Mouse (Mus musculus) liver, embryonic 12.5 days (tissue): ENCODE measurements around the gene Socs3. TPM values are rescaled to one million over a fixed set of nuclear protein-coding genes. Genes with fewer than 3 reads are reported as not detected.

Experiments
- ATAC-seq: fragments of 200-750 bp; cut with Nextera tagmentation; 2 replicates; pipeline ENCODE4 v1.8.0; 2017; ENCODE audit warnings: moderate number of reproducible peaks, mild to moderate bottlenecking, moderate library complexity
- H3K27ac ChIP-seq: fragments of 300-500 bp; sonication (generic); 2 replicates; pipeline ENCODE4 v1.5.1; 2016; ENCODE audit warnings: mild to moderate bottlenecking
- H3K27me3 ChIP-seq: fragments of 300-500 bp; sonication (generic); replicated peaks from 2 replicates; pipeline ENCODE4 v1.6.1; 2016; ENCODE audit warnings: mild to moderate bottlenecking, moderate library complexity
- H3K36me3 ChIP-seq: fragments of 300-500 bp; sonication (generic); 2 replicates; pipeline ENCODE4 v1.6.1; 2016; ENCODE audit warnings: mild to moderate bottlenecking, moderate library complexity
- H3K4me1 ChIP-seq: fragments of 300-500 bp; sonication (generic); 2 replicates; pipeline ENCODE4 v1.6.1; 2016
- H3K4me2 ChIP-seq: fragments of 300-500 bp; sonication (generic); 2 replicates; pipeline ENCODE4 v1.6.1; 2016; ENCODE audit warnings: mild to moderate bottlenecking, moderate library complexity
- H3K4me3 ChIP-seq: fragments of 300-500 bp; sonication (generic); 2 replicates; pipeline ENCODE4 v1.5.1; 2016; ENCODE audit warnings: mild to moderate bottlenecking, moderate library complexity
- H3K9ac ChIP-seq: fragments of 300-500 bp; sonication (generic); 2 replicates; pipeline ENCODE4 v1.6.1; 2016; ENCODE audit warnings: mild to moderate bottlenecking, moderate library complexity
- H3K9me3 ChIP-seq: fragments of 300-500 bp; sonication (generic); replicated peaks from 2 replicates; pipeline ENCODE4 v1.6.1; 2016; ENCODE audit warnings: mild to moderate bottlenecking, moderate library complexity
- WGBS: fragments of 180-500 bp; shearing (Covaris S2); methylation state at CpG from one replicate; pipeline ENCODE4 v1.1.7; 2016; ENCODE audit not compliant: insufficient replicate concordance; 5-methylcytosine and 5-hydroxymethylcytosine counted together
- polyA plus RNA-seq: library from polyadenylated mRNA; unstranded; fragments of >200 nt; fragmentation: Nextera tagmentation; extraction: Ambion mirVana; gene quantifications from 2 replicates; pipeline ENCODE4 v1.2.1, GENCODE M21; 2016

Socs3 gene
- polyA plus RNA-seq, result 8.6 and 9.8 TPM in 2 replicates

DNA sequence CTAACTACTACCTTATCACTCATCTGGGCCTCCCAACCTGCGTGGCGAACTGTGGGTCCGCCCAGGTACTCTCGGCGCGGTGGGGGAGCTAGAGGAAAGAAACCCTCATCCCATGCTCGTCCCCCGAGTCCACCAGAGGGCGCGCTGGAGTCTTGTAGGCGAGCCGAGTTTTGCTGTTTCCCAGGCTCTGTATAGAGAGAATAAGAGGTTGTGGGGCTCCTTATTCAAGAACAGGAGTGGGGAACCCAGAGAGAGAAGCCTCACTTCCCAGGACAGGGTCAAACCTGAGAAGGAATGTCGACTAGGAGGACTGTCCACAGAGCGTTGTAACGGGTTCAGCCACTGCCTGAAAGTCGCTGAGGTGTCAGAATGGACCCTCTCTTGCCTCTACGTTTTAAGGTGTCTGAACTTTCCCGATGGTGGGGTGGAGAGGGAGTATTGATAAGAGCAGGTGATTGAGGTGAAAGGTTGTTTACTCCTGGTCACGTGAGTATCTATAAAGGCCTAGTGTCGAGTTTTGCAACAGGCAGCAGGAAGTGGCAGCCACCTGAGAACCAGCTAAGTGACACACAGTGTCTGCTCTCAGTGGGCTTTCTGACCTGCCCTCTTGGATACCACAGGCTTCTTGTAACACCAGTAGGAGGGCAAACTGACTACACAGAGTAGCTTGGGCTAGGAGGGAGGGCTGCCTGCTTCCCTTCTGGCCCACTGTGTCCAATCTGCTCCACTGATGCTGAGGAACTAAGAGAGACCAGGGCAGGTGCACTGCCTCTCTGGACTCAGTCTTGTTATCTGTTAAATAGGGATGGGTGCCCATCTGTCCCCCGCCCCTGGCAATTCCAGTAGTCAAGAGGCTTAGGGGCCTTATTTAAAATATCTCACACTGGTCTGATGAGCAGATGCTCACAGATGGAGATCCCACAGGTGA, at the start of gene Socs3:
Socs3 (minus strand) TSS at position 103 of the 928 bp plus-strand sequence.
- Histone ChIP-seq H3K27ac (peak within 1 kb of the TSS; percentile 94), H3K4me1 (peaks cover 63% of the 10 kb centered on the region), H3K4me2 (peak within 1 kb of the TSS; percentile 93), H3K9ac (peak within 1 kb of the TSS; percentile 82), H3K27me3 (peaks cover 88% of the 10 kb centered on the region), H3K4me3 (peak within 1 kb of the TSS; percentile 76), H3K36me3 (peaks cover 19% of the 10 kb centered on the region), H3K9me3 (no peaks in the 10 kb centered on the region)
- ATAC-seq, result peak; percentile 44
- WGBS, result 9% methylated on average over 21 of the region's 21 CpGs

DNA sequence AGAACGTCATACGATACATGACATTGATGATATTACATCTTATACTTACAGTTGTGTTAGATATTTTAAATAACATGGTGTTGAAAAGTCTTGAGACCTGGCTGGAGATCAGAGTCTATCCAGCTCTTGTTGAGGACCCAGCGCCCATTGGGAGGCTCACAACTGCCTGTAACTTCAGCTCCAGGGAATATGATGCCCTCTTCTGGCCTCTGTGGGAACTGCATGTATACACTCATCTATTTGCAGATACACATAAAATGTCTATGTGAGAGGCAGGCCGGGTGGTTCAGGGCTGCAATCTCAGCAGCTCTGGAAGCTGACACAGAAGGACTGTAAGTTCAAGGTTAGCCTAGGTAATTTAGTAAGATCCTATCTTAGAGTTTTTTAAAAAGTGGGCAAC, 48.5 kb upstream of the Socs3 start:
- Histone ChIP-seq H3K36me3 (peaks cover 96% of the 10 kb centered on the region), H3K27me3 (no peaks in the 10 kb centered on the region), H3K4me2 (no peak overlapping the region), H3K4me3 (no peak overlapping the region), H3K9me3 (0 out of 2 replicates have a peak, but pooled peaks cover 6% of the 10 kb centered on the region), H3K9ac (no peak overlapping the region), H3K27ac (no peak overlapping the region), H3K4me1 (peaks cover 22% of the 10 kb centered on the region)
- 91% methylated on average over 4 of the region's 4 CpGs for WGBS
- ATAC-seq, result no peak

DNA sequence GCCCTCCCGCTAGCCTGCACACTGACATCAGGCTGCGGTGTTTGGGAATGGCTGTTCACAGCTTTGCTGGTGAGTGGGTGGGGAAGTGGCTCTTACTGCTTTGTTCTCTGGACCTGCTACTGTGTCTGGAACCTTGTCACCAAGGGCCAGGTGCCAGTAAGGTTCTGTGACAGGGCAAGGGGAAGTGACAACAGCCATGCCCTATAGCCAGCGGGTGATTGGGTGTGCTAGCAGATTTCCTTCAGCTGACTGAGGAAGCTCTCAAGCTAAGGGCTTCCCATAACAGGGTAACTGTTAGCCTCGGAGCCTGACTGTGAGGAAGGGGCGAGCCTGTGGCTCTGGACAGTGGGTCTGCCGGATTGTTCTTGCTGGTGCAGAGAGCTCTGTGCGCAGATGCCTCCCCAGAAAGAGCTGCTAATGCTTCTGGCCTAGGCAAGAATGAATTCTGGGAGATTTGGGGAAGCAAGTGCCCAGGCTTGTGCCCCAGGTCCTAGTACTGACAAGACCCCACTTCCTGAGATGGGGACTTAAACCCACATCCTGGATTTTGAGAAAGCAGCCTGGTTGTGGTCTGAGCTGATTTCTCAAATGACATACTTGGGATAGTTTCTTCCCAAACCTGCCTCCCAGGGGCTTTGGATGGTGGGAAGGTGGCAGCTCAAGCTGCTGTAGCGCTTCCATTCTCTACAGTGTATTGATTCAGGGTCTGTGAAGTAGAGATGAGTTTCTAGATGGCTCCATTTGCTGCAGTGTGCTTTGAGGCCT, 45.7 kb upstream of the Socs3 start:
- H3K4me1 ChIP-seq, result peaks cover 49% of the 10 kb centered on the region
- WGBS, result 71% methylated on average over 8 of the region's 8 CpGs
- H3K36me3 ChIP-seq, result peaks cover 99% of the 10 kb centered on the region
- ATAC-seq, result no peak
- H3K27me3 ChIP-seq, result no peaks in the 10 kb centered on the region
- 0 out of 2 replicates have a peak, but pooled peaks cover 6% of the 10 kb centered on the region for H3K9me3 ChIP-seq
- no peak overlapping the region for H3K9ac ChIP-seq
- H3K4me2 ChIP-seq, result no peak overlapping the region
- no peak overlapping the region for H3K4me3 ChIP-seq
- H3K27ac ChIP-seq, result no peak overlapping the region

DNA sequence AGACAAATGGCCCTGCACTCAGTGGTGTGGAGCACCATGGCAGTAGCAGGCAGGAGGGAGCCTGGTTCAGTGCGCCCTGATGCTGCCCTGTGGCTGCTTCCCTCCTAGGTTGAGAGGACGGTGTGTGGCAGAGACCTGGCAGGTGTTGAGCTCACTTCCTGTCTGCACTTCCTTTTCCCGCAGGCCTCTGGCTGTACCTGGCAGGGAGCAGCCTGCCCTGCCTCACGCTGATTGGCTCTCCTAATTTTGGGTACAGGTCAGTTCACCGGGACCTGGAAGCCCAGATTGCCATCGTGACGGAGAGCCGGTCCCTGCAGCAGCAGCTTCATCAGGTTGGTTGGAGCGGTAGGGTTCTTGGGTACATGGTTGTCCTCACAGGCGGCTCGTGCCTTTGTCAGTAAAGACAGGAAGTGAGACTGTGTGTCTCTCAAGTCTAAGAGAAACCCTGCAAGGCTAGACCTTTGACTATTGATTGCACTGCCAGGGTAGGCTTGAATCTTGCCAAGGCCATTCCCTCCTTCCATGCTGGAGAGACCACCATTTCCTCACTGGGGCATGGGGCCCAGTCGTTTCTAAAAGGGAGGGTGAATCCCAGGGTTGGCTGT, 44.6 kb upstream of the Socs3 start:
- Histone ChIP-seq H3K9ac (no peak overlapping the region), H3K27me3 (no peaks in the 10 kb centered on the region), H3K27ac (no peak overlapping the region), H3K9me3 (0 out of 2 replicates have a peak, but pooled peaks cover 6% of the 10 kb centered on the region), H3K36me3 (peaks cover 99% of the 10 kb centered on the region), H3K4me2 (no peak overlapping the region), H3K4me1 (peaks cover 59% of the 10 kb centered on the region), H3K4me3 (no peak overlapping the region)
- ATAC-seq, result no peak
- WGBS, result 64% methylated on average over 12 of the region's 12 CpGs

DNA sequence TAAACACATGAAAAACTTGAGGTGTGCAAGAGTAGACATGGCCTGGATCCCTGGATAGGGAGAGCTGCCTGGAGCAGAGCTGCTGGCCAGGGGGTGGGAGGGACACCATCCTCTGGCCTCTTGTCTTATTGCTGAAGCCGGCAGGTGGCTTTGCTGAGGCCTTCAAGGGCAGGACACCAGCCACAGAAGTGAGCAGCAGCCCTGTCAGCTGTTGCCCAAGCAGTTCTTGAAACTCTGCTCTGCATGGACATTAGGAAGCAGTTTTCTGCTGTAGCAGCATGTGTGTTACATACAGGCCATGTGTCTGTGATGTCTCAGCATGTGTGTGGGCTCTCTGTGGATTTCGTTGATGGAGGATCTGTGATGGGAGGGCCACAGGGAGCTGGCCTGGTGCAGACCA, 43.5 kb upstream of the Socs3 start:
- Histone ChIP-seq H3K4me3 (no peak overlapping the region), H3K27ac (peak overlapping the region; percentile 8; the same call in 1 of the 2 replicates), H3K36me3 (peaks cover 98% of the 10 kb centered on the region), H3K9me3 (0 out of 2 replicates have a peak, but pooled peaks cover 6% of the 10 kb centered on the region), H3K4me2 (no peak overlapping the region), H3K4me1 (peaks cover 70% of the 10 kb centered on the region), H3K9ac (no peak overlapping the region), H3K27me3 (no peaks in the 10 kb centered on the region)
- WGBS, result 69% methylated on average over 2 of the region's 2 CpGs
- ATAC-seq, result no peak

DNA sequence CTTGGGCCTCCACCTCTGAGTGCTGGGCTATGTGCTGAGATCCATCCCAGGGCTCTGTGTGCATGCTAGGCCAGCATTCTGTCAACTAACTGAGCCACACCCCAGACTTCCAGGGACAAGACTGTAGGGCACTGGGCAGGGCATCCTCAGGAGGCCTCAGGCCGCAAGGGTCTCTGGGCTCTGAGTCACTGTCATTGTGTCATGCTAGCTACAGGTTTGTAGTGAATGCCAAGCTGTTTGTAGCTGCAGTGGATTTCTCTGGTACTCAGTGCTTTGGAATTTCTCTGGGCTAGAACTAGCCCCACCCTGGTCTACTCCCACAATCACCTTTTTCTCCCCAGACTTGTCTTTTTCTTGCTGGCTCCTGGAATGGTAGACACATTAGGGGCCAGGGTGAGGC, 42.7 kb upstream of the Socs3 start:
- WGBS, result 76% methylated on average over 1 of the region's 1 CpGs
- H3K36me3 ChIP-seq, result peaks cover 91% of the 10 kb centered on the region
- ATAC-seq, result no peak
- no peak overlapping the region for H3K4me2 ChIP-seq
- H3K4me3 ChIP-seq, result no peak overlapping the region
- H3K4me1 ChIP-seq, result peaks cover 78% of the 10 kb centered on the region
- no peak overlapping the region for H3K27ac ChIP-seq
- no peaks in the 10 kb centered on the region for H3K9me3 ChIP-seq
- H3K27me3 ChIP-seq, result no peaks in the 10 kb centered on the region
- H3K9ac ChIP-seq, result peak overlapping the region; percentile 10; the same call in 1 of the 2 replicates

DNA sequence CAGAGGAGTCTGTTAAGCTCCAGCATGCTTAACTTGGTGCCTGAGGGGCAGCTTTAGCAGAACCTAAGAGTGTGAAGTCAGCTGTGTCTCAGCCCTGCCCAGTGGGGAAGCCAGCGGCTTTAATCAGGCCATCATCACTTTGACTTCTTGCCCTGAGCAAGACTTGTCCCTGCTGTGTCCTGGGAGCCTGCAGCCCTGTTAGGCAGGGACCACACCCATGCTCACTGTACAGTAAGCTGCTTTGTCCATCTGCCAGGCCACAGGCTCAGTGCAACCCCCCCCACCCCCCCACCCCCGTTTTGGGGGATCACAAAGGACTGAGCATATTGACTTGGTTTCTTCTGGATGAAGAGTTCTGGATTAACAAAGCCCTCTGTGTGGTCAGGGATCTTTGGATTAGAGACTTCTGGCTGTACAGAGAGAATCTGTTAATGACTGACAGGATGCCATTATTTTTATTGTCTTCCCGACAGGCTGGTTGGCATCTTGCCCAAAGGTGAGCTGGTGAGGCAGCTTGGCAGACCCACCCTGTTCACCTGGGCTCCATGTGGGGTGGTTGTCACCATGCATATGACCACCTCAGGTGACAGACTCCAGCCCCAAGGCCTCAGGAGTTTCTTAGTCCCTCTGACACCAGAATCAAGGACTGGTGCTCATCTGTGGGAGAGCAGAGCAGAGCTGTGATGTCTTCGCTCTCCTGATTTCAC, 40.2 kb upstream of the Socs3 start:
- no peak overlapping the region for H3K4me3 ChIP-seq
- peaks cover 85% of the 10 kb centered on the region for H3K36me3 ChIP-seq
- H3K9me3 ChIP-seq, result no peaks in the 10 kb centered on the region
- H3K27ac ChIP-seq, result peak overlapping the region; percentile 28; the same call in 1 of the 2 replicates
- no peak overlapping the region for H3K9ac ChIP-seq
- 66% methylated on average over 4 of the region's 4 CpGs for WGBS
- no peak for ATAC-seq
- H3K27me3 ChIP-seq, result no peaks in the 10 kb centered on the region
- peaks cover 79% of the 10 kb centered on the region for H3K4me1 ChIP-seq
- no peak overlapping the region for H3K4me2 ChIP-seq

DNA sequence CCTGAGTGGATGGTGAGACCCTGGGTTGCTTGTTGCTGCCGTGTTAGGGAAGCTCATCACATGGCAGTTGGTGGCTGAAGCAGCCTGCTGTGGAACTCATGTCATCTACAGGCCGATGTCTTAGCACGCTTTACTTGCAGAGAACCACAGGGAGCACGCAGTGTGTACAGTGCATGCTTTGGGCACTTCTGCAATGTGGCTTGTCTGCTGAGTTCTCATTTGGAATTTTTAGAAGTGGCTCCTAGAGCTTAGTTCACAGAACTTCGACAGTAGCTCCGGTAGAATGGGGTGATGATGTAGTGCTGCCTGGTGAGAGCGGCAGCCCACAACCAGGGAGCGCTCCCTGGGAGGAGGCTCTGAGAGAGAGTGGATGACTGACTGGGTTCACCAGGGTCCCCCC, 39.0 kb upstream of the Socs3 start:
- Histone ChIP-seq H3K4me2 (no peak overlapping the region), H3K4me3 (no peak overlapping the region), H3K4me1 (peaks cover 73% of the 10 kb centered on the region), H3K9me3 (no peaks in the 10 kb centered on the region), H3K9ac (no peak overlapping the region), H3K36me3 (peaks cover 85% of the 10 kb centered on the region), H3K27me3 (no peaks in the 10 kb centered on the region), H3K27ac (peak overlapping the region; percentile 65; the same call in 1 of the 2 replicates)
- 80% methylated on average over 8 of the region's 8 CpGs for WGBS
- no peak for ATAC-seq

DNA sequence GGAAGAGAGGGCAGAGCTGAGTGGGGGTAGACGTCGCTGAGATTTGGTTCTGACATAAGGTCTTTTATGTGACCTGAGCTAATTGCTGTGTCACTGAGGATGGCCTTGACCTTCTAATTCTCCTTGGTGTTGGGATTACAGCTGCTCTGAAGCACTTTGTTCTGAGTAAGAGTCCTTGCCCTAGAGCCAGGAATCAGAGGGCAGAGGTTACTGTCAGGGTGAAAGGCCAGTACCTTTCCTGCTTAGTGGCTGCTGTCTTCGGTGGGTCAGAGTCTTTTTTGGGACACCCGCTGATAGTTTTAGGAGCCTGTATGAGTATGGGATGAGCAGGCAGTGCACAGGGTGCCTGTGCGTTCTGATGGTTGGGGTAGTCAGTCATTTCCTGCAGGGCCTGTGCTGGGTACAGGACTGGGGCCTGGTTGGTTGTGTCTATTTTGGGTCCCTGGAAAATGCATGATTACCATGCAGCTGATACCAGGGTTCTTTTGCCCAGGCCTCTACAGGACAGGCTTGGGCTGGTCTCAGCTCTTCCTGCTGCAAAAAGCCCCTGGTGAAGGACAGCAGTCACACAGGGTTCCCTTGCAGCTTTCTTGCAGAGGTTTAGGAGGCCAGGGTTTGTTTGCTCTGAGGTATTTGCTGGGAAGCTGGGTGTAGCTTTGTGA, 38.4 kb upstream of the Socs3 start:
- ATAC-seq, result no peak
- Histone ChIP-seq H3K4me3 (no peak overlapping the region), H3K36me3 (peaks cover 85% of the 10 kb centered on the region), H3K27me3 (no peaks in the 10 kb centered on the region), H3K4me1 (peaks cover 73% of the 10 kb centered on the region), H3K27ac (peak overlapping the region; percentile 65), H3K9ac (no peak overlapping the region; the same call in 1 of the 2 replicates), H3K4me2 (peak overlapping the region; percentile 43; the same call in 1 of the 2 replicates), H3K9me3 (no peaks in the 10 kb centered on the region)
- WGBS, result 56% methylated on average over 5 of the region's 5 CpGs

DNA sequence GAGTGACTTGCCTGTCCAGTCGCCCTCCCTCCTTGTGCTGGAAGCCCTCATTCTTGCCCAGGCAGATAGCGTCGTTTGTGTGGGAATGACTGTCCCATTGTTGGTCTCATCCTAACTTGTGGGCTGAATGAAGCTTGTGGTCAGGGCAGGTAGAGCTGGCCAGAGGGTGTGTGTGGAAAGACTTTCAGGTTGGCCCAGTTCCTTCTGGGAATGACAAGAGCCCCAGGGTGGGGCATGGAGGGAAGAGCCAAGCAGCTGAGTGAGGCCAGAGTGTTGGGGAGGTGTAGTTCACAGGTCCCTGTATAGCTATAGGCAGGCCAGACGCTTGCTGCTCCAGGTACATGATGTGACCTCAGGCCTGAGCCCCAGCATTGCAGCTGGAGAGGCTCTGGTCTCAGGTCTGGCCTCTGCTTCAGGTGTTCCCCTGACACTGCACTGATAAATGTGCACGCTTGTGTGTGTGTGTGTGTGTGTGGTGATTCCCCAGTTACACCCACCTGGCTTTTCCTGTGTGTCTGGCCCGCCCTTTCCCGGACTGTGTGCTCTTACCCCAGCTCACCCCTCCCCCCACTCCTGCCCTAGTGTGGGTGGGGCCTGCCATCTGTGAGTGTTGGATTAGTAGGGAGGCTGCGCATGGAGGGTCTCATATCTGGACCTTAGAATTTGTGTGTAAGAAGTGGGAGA, 37.8 kb upstream of the Socs3 start:
- Histone ChIP-seq H3K27me3 (no peaks in the 10 kb centered on the region), H3K4me2 (peak overlapping the region; percentile 43), H3K9me3 (no peaks in the 10 kb centered on the region), H3K4me3 (no peak overlapping the region), H3K27ac (peak overlapping the region; percentile 65), H3K9ac (peak overlapping the region; percentile 9), H3K4me1 (peaks cover 66% of the 10 kb centered on the region), H3K36me3 (peaks cover 84% of the 10 kb centered on the region)
- ATAC-seq, result peak; percentile 82
- WGBS, result 43% methylated on average over 8 of the region's 8 CpGs
